In genomic region chr11:115420336-115421190, GRCm38 (mm10) we compare ENCODE assay signal across 8 mouse cellular contexts. TPM values are rescaled to one million over a fixed set of nuclear protein-coding genes. Genes with fewer than 3 reads are reported as not detected.
DNase-seq lines count a peak whose midpoint lies in the region; ATAC-seq and TF ChIP-seq lines count a peak whose summit lies in the region.
"Had no signal": no experiment of that assay in that cellular context is flagged by ENCODE, and none has a peak within 500 bp of the region (broad histone marks: within the 10 kb centered on the region; RNA-seq: fewer than 3 reads in every experiment).

No protein-coding gene starts in this region.

- peaks cover 42% of the 10 kb centered on the region for H3K36me3 ChIP-seq in hindbrain, embryonic 13.5 days
- H3K36me3 ChIP-seq in macrophage (ENCODE audit: inconsistent target) = peaks cover 19% of the 10 kb centered on the region; the same call in 1 of the 2 replicates
- peaks cover 8% of the 10 kb centered on the region for H3K36me3 ChIP-seq in spleen, adult 2 months (ENCODE audit: control insufficient read depth, insufficient read depth, low read length)

- H3K4me3 ChIP-seq in hindbrain, embryonic 13.5 days = peak overlapping the region; percentile 90
- H3K4me3 ChIP-seq in macrophage (ENCODE audit: inconsistent target) = peak overlapping the region; percentile 80
- peak overlapping the region; percentile 93 for H3K4me3 ChIP-seq in spleen, adult 2 months (ENCODE audit: extremely low read depth, insufficient read depth, insufficient read length)

- 2% methylated on average over 42 of the region's 45 CpGs for WGBS in hindbrain, embryonic 13.5 days
- WGBS in macrophage (ENCODE audit: missing documents) = 3% methylated on average over 45 of the region's 45 CpGs
- WGBS in spleen, adult 2 months = 3% methylated on average over 45 of the region's 45 CpGs

- no peaks in the 10 kb centered on the region for H3K27me3 ChIP-seq in Patski
- H3K27me3 ChIP-seq in hindbrain, embryonic 13.5 days = no peaks in the 10 kb centered on the region
- no peaks in the 10 kb centered on the region for H3K27me3 ChIP-seq in spleen, adult 2 months (ENCODE audit: control insufficient read depth, insufficient read depth, low read length)

- in situ Hi-C loops in Patski (cut with MboI; ENCODE audit: low pct_unique_long_range_greater_than_20kb) = no loop called here

- CTCF ChIA-PET in Patski (lab: Charles Lee) = no interaction called here

- peak; percentile 29 for ATAC-seq in Patski
- peak; percentile 78 for ATAC-seq in hindbrain, embryonic 13.5 days (ENCODE audit: low FRiP score)

- H3K4me2 ChIP-seq in hindbrain, embryonic 13.5 days = peak overlapping the region; percentile 99

- no peaks in the 10 kb centered on the region for H3K9me3 ChIP-seq in hindbrain, embryonic 13.5 days

- no peak for TF ChIP-seq POLR2A in spleen, adult 2 months (IDR thresholded peaks at IDR 0.05; ENCODE audit: low read depth, low read length)

- no peak for TF ChIP-seq CTCF in Patski (IDR thresholded peaks at IDR 0.05)
- no peak for TF ChIP-seq CTCF in spleen, adult 2 months (IDR thresholded peaks at IDR 0.05; ENCODE audit: extremely low read depth, insufficient read depth, insufficient read length, insufficient replicate concordance)

- no peak for DNase-seq in Patski (ENCODE audit: low read depth, low spot score)
- peak; percentile 86 for DNase-seq in cerebellum, adult 9-11 months
- DNase-seq in frontal cortex, postnatal 10 days (ENCODE audit: low spot score in 2 of 2) = peak; percentile 60 to 72
- peak; percentile 30 to 81 for DNase-seq in left cerebral cortex, postnatal 10 days (ENCODE audit: extremely low spot score in 1 of 2, low spot score in 2 of 2)
- DNase-seq in spleen, adult 2 months (ENCODE audit: low read depth in 1 of 2, low spot score in 2 of 2) = peak in 1 of 2 experiments; percentile 36

- POLR2A ChIA-PET in Patski (lab: Charles Lee) = interaction anchor here (1.0 to 1.2 kb wide), 3 partner anchors 29 to 39 kb away, joined by 3 read pairs; partner anchors contain the start of gene Cdr2l

- intact Hi-C loops in left cerebral cortex, postnatal 10 days (cut with DNase I) = loop anchor here (2.0 kb wide), 1 partner anchor 54 kb away; the partner anchor contains the start of gene Armc7

- peak overlapping the region; percentile 92 for H3K27ac ChIP-seq in hindbrain, embryonic 13.5 days
- peak overlapping the region; percentile 15; the same call in 1 of the 2 replicates for H3K27ac ChIP-seq in macrophage
- H3K27ac ChIP-seq in spleen, adult 2 months (ENCODE audit: insufficient read depth, low read length) = peak overlapping the region; percentile 60

- peaks cover 39% of the 10 kb centered on the region for H3K79me2 ChIP-seq in macrophage (ENCODE audit: inconsistent target)

- peak overlapping the region; percentile 96 for H3K9ac ChIP-seq in hindbrain, embryonic 13.5 days

- peaks cover 44% of the 10 kb centered on the region for H3K4me1 ChIP-seq in hindbrain, embryonic 13.5 days (replicated peaks)
- H3K4me1 ChIP-seq in spleen, adult 2 months (ENCODE audit: control insufficient read depth, insufficient read depth, insufficient read length) = peaks cover 6% of the 10 kb centered on the region

RNA-seq across cellular contexts. Expression of gene Kctd2, which starts 0.6 kb away (rescaled TPM):
- 46.0 TPM for polyA plus RNA-seq in Patski (2021)
- 17.7 and 22.2 TPM in 2 replicates for polyA plus RNA-seq in hindbrain, embryonic 13.5 days (2015; fragmentation: Nextera tagmentation; extraction: Ambion mirVana)
- total RNA-seq in left cerebral cortex, postnatal 10 days (2021) = 10 to 100 TPM; 54.3 to 55.7 TPM
- 10 to 100 TPM in 17 of 26 experiments, 1 to 10 TPM in 9; 3.2 to 27.7 (median 11.1) TPM for total RNA-seq in macrophage (2018; cell fraction: chromatin; rRNA removed)
- total RNA-seq in macrophage (2018; cell fraction: cytosol; rRNA removed) = 10 to 100 TPM in 21 of 26 experiments, 1 to 10 TPM in 5; 6.1 to 23.4 (median 13.7) TPM
- total RNA-seq in macrophage (2018; cell fraction: nucleus; rRNA removed) = 10 to 100 TPM in 18 of 26 experiments, 1 to 10 TPM in 8; 6.5 to 29.7 (median 12.0) TPM
- 13.7 to 21.3 TPM (median 17.9 TPM) in 3 replicates for polyA plus RNA-seq in macrophage (2018)
- polyA plus RNA-seq in spleen, adult 2 months (2012; rRNA removed) = 21.8 and 24.5 TPM in 2 replicates

RNA-seq across cellular contexts. Expression of gene Atp5h, which starts 0.8 kb away (rescaled TPM):
- polyA plus RNA-seq in Patski (2021) = 727 TPM
- 945 and 956 TPM in 2 replicates for polyA plus RNA-seq in hindbrain, embryonic 13.5 days (2015; fragmentation: Nextera tagmentation; extraction: Ambion mirVana)
- total RNA-seq in left cerebral cortex, postnatal 10 days (2021) = 100 to 1,000 TPM; 399 to 414 TPM
- total RNA-seq in macrophage (2018; cell fraction: chromatin; rRNA removed) = 10 to 100 TPM; 11.1 to 90.9 (median 51.4) TPM
- 100 to 1,000 TPM; 260 to 583 (median 331) TPM for total RNA-seq in macrophage (2018; cell fraction: cytosol; rRNA removed)
- total RNA-seq in macrophage (2018; cell fraction: nucleus; rRNA removed) = 100 to 1,000 TPM in 10 of 26 experiments, 10 to 100 TPM in 16; 42.9 to 144 (median 84.8) TPM
- polyA plus RNA-seq in macrophage (2018) = 377 to 621 TPM (median 390 TPM) in 3 replicates
- polyA plus RNA-seq in spleen, adult 2 months (2012; rRNA removed) = 34.5 and 40.4 TPM in 2 replicates

RNA-seq across cellular contexts. Expression of gene Mrpl58, which starts 17.0 kb away (rescaled TPM):
- 99.9 TPM for polyA plus RNA-seq in Patski (2021)
- 196 and 205 TPM in 2 replicates for polyA plus RNA-seq in hindbrain, embryonic 13.5 days (2015; fragmentation: Nextera tagmentation; extraction: Ambion mirVana)
- total RNA-seq in left cerebral cortex, postnatal 10 days (2021) = 10 to 100 TPM; 96.2 to 98.8 TPM
- 10 to 100 TPM in 14 of 26 experiments, 1 to 10 TPM in 11, not detected in 1; 1.9 to 25.3 (median 10.9) TPM for total RNA-seq in macrophage (2018; cell fraction: chromatin; rRNA removed)
- 10 to 100 TPM; 22.1 to 54.3 (median 38.2) TPM for total RNA-seq in macrophage (2018; cell fraction: cytosol; rRNA removed)
- 10 to 100 TPM in 15 of 26 experiments, 1 to 10 TPM in 11; 4.2 to 25.9 (median 11.9) TPM for total RNA-seq in macrophage (2018; cell fraction: nucleus; rRNA removed)
- 33.0 to 43.0 TPM (median 39.2 TPM) in 3 replicates for polyA plus RNA-seq in macrophage (2018)
- 42.8 and 48.3 TPM in 2 replicates for polyA plus RNA-seq in spleen, adult 2 months (2012; rRNA removed)

RNA-seq across cellular contexts. Expression of gene Trim80, which starts 19.8 kb away (rescaled TPM):
- not detected for polyA plus RNA-seq in Patski (2021)
- polyA plus RNA-seq in hindbrain, embryonic 13.5 days (2015; fragmentation: Nextera tagmentation; extraction: Ambion mirVana) = not detected in 2 replicates
- under 1 TPM in 1 of 2 experiments, not detected in 1; 0.24 TPM for total RNA-seq in left cerebral cortex, postnatal 10 days (2021)
- not detected for total RNA-seq in macrophage (2018; cell fraction: chromatin; rRNA removed)
- total RNA-seq in macrophage (2018; cell fraction: cytosol; rRNA removed) = not detected
- total RNA-seq in macrophage (2018; cell fraction: nucleus; rRNA removed) = not detected
- polyA plus RNA-seq in macrophage (2018) = not detected in 3 replicates
- polyA plus RNA-seq in spleen, adult 2 months (2012; rRNA removed) = not detected in 2 replicates
- total RNA-seq: layer of hippocampus, adult 8-10 months had no signal

RNA-seq across cellular contexts. Expression of gene Cdr2l, which starts 38.8 kb away (rescaled TPM):
- polyA plus RNA-seq in Patski (2021) = 21.3 TPM
- 22.4 and 23.2 TPM in 2 replicates for polyA plus RNA-seq in hindbrain, embryonic 13.5 days (2015; fragmentation: Nextera tagmentation; extraction: Ambion mirVana)
- 10 to 100 TPM; 15.2 to 17.2 TPM for total RNA-seq in left cerebral cortex, postnatal 10 days (2021)
- 1 to 10 TPM in 1 of 26 experiments, under 1 TPM in 2, not detected in 23; 0.22 to 1.4 (median 0.43) TPM for total RNA-seq in macrophage (2018; cell fraction: chromatin; rRNA removed)
- under 1 TPM in 5 of 26 experiments, not detected in 21; under 0.01 to 0.05 (median 0.05) TPM for total RNA-seq in macrophage (2018; cell fraction: cytosol; rRNA removed)
- under 1 TPM in 1 of 26 experiments, not detected in 25; 0.19 TPM for total RNA-seq in macrophage (2018; cell fraction: nucleus; rRNA removed)
- 0.06 TPM in 1 of 3 replicates, not detected in the others for polyA plus RNA-seq in macrophage (2018)
- 7.0 and 8.4 TPM in 2 replicates for polyA plus RNA-seq in spleen, adult 2 months (2012; rRNA removed)

Comparison
In these comparisons a context has a peak if more than half of its experiments do, and no peak if none do; other contexts are left out.
1. H3K27ac ChIP-seq: peak in every context shown above with its lines; median percentile 92 in hindbrain, embryonic 13.5 days; 60 in spleen, adult 2 months; 15 in macrophage.